Mouse (Mus musculus): ENCODE measurements around the gene Ugt1a8.

Gene Ugt1a8

DNA sequence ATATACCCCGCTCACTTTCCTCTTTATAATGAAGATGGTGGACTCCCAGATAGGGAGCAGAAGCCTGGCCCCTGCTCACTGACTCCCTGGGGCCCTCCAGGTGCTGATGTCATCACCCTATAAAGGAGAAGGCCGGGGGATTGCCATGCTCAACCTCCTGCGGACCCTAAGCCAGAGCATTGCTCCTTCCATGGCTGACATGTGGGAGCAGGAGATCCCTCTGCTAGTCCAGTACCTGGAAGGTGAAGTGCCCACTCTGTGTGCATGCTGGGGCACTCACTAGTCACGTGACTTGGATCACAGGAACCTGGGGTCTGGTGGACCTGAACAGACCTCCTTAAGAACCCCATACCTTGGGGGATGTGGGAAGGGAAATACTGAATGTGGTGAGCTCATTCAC is 153.0 kb downstream of the Ugt1a8 start:
- DNase-seq: no peak

GRCm38 (mm10) chr1:88243861-88244260 is 156.2 kb downstream of the Ugt1a8 start:
- no peak for DNase-seq

GRCm38 (mm10) chr1:88245881-88246280 is 158.3 kb downstream of the Ugt1a8 start:
- DNase-seq: no peak

DNA sequence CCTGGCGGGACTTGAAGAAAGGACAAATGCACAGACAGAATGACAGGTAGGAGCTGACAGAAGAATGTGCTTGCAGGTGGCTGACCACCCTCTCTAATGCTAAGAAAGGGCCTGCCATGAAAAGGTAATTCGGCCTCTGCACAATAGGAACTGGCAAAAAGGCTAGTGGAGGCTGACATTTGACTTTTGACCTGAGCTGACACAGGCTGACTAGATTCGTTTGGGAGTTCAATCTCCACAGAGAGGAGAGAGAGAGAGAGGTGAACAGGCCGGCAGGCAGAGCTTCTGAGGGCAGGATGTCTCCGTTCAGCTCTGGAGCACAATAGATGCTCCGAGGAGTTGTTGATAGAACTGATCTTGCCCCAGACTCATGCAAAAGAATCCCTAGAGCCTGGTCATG is 158.8 kb downstream of the Ugt1a8 start:
- DNase-seq: no peak

- no peak for DNase-seq
Measured at GRCm38 (mm10) chr1:88247660-88248059, 160.0 kb downstream of the Ugt1a8 start.

- DNase-seq: no peak
Measured at GRCm38 (mm10) chr1:88248658-88249057, 161.0 kb downstream of the Ugt1a8 start.

GRCm38 (mm10) chr1:88249596-88249995 is 162.0 kb downstream of the Ugt1a8 start:
- no peak for DNase-seq

DNA sequence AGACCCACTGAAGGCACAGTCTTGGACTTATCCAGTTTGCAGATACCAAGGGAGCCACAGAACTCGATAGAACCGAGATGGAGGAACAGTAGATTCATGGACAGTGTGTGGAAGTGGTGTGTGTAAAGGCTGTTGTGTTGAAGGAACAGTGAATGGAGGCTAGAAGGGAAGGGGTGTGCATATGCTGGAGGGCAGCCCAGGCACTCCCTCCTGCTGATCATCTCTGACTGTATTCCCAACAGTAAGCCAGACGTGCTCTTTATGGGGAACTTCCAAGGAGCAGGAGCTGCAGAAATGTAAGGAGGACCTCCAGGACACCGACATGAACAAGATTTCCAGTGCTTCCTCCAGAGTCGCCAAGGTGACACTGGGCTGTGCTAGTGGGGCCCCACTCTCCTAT is 162.4 kb downstream of the Ugt1a8 start:
- DNase-seq: no peak

- DNase-seq: no peak
Measured at GRCm38 (mm10) chr1:88253106-88253505, 165.5 kb downstream of the Ugt1a8 start.

DNA sequence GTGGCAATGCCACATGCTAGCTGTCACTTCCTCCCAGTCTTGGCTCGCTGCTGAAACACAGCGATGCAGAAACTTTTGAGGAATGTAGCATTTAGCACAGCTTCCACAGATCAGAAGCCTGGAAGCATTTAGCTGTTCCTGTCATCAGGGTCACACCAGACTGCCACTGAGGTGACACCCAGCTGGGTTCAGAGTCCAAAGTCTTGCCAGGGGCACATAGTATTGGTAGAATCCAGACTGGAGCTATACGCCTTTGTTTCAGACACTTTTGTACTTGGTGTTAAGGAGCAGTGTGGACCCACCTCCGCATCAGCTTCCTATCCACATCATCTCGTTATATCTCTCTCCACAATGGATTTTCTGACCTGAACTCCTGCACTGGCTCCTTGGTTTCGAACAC is 165.9 kb downstream of the Ugt1a8 start:
- no peak for DNase-seq

- DNase-seq: peak; percentile 47
Measured at GRCm38 (mm10) chr1:88254793-88255465, 167.3 kb downstream of the Ugt1a8 start.

- DNase-seq: no peak
Measured at GRCm38 (mm10) chr1:88255466-88255857, 167.8 kb downstream of the Ugt1a8 start.

- DNase-seq: peak; percentile 62
Measured at GRCm38 (mm10) chr1:88255989-88256754, 168.6 kb downstream of the Ugt1a8 start.

DNA sequence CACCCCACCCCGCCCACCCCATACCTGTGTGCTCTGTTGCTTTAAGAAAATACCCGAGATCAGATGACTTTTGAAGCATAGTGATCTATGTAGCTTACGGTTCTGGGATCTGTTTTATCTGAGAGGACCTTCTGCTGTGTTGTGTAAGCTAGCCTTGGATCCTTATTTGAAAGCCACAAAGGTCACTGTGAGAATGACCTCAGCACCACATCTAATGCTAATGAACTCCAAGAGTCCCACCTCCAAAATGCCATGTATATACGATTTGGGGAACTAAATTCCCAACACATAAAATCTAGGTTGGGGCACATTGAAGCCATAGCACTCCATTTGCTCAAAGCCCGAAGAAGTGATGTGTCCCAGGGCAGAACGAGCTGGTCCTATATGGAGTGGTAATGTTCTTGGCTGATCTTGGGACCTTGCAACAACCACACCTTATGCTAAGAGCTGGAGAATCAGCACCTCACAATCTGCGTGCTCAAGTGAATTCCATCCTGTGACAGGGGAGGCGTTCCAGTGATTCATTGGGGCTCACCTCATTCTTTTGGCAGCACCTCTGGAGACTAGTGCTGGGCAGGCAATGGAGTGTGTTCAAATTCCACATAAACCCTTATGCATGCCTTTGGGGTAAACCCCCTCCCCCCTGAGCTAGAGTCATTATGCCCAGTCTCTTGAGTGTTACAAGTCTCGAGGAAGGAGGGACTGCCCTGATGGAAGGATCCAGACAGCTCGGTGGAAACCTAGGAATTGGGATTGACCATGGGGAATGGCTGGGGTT is 169.5 kb downstream of the Ugt1a8 start:
- DNase-seq: no peak

DNA sequence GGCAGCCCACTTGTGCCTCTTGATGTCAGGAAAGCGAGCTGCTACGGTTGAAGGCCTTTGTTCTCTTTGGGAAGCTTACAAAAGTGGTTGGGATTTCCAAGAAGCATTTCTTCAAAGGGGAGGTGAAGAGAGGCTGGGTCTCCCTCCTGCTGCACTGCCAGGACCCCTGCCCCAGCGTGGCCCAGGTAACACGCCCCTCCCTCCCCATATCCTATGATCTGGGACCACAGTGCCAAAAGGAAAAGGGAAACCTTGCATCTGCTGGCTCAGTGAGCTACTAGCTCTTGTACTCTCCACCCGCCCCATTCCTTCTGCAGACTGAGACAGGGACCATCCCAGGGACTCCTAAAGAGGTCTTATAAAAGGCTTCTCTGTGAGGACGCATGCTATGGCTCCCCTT is 170.1 kb downstream of the Ugt1a8 start:
- DNase-seq: no peak

- no peak for DNase-seq
Measured at GRCm38 (mm10) chr1:88258361-88258760, 170.7 kb downstream of the Ugt1a8 start.

DNA sequence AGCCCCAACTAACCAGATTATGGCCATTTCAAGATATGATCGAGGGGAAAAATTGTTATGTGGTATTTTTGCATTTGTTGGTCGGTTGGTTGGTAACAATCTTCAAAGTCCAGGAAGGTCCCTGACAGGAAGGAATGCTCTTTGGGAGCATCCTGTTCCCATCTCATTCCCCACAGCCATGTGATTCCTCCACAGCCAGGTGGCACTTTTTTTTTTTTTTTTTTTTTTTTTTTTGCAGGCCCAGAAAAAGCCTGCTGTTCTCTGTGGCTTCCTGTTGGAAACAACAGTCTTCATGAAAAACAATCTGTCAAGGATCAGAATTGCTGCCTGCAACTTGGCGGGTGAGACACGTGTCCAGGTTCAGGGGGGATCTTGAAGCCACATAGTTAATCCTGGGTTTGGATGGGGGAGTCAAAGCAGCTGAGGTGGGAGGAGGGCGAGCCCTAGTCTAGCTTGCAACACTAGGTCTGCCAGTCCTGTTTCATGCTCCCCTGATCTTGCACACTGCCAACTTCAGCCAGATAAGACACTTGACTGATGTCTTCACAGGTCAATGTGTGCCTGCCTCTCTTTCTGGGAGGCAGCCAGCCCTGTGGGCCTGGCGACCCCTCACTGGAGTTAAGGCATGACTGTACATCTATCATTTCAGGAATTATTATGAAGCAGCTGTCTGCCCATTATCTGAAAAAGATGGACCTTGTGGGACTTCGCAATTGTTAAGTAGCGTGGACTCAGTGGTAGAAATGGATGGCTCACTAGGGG is 171.4 kb downstream of the Ugt1a8 start:
- DNase-seq: peak; percentile 64

- no peak for DNase-seq
Measured at GRCm38 (mm10) chr1:88259643-88260024, 172.0 kb downstream of the Ugt1a8 start.

DNA sequence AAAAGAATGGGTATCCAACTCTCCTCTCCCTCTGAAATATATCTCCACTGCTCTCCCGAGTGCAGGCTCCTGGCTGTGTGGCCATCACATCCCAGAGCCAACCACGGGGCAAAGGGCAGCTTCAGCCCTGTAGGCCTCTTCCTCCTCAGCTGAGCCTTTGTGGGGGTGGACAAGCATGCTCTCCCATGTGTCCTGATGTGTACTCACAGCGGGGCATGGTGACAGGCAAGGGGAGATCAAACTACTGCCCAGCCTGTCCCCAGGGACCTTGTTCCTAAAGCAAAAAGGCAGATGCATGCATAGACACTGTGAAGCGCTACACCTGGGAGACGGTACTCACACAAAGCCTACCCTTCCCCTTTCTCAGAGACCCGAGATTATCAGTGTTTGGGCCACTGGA is 172.5 kb downstream of the Ugt1a8 start:
- DNase-seq: peak; percentile 56

GRCm38 (mm10) chr1:88260604-88261377 is 173.2 kb downstream of the Ugt1a8 start:
- DNase-seq: no peak

DNA sequence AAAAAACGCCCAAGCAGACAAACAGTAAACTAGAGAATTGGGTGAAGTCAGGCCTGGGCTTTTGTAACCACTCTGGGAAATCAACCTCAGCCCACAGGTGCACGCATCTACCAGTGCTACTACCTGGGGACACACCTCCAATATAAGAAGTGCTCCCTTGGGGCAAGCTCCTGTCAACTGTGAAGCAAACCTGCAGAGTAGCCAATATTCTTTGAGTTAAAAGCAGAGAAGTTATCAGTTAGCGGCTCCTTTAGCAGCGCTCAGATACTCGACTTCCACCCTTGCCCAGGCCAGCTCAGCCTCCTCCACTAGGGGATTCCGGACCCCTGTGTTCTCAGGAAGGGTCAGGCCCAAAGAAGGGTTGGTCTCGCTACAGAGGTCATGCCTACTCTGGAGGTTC is 174.1 kb downstream of the Ugt1a8 start:
- no peak for DNase-seq

GRCm38 (mm10) chr1:88262255-88262654 is 174.6 kb downstream of the Ugt1a8 start:
- DNase-seq: no peak

Measured in cerebellum, adult 9-11 months (tissue).